Mouse (Mus musculus) cerebellum, adult 2 months (tissue): ENCODE measurements around the gene Macf1. TPM values are rescaled to one million over a fixed set of nuclear protein-coding genes. Genes with fewer than 3 reads are reported as not detected.

ENCODE experiments used
- DNase-seq, 2 experiments: peaks; one replicate each; pipeline ENCODE4 v3.0.0; 2021
- H3K27ac ChIP-seq: fragments of 200-500 bp; 2 replicates; pipeline ENCODE4 v1.5.1; 2012; ENCODE audit warnings: low read length, control low read depth, inconsistent platforms; ENCODE audit not compliant: insufficient read depth
- H3K27me3 ChIP-seq: fragments of 200-500 bp; 2 replicates; pipeline ENCODE4 v1.6.1; 2012; ENCODE audit warnings: inconsistent platforms, mild to moderate bottlenecking, low read length, moderate library complexity; ENCODE audit not compliant: control insufficient read depth, insufficient read depth
- H3K4me1 ChIP-seq: fragments of 200-500 bp; 2 replicates; pipeline ENCODE4 v1.6.1; 2011; ENCODE audit warnings: low read length; ENCODE audit not compliant: control insufficient read depth, insufficient read depth
- H3K4me3 ChIP-seq: fragments of 200-500 bp; replicated peaks from 2 replicates; pipeline ENCODE3; 2011; ENCODE audit warnings: mild to moderate bottlenecking, low read depth, low read length, control low read depth; ENCODE audit not compliant: insufficient read depth
- CTCF ChIP-seq: fragments of 200-500 bp; IDR thresholded peaks from 2 replicates; pipeline ENCODE4 v1.5.1; 2011; ENCODE audit warnings: low read depth, mild to moderate bottlenecking, control low read depth, low read length, moderate library complexity, borderline replicate concordance; ENCODE audit not compliant: insufficient read depth
- POLR2A ChIP-seq: fragments of 200-500 bp; IDR thresholded peaks from 2 replicates; pipeline ENCODE4 v1.6.1; 2011; ENCODE audit warnings: low read length, control low read depth, borderline replicate concordance; ENCODE audit not compliant: insufficient read depth
- WGBS: fragments of 180-500 bp; shearing (Covaris S2); methylation state at CpG from one replicate; pipeline ENCODE4 v1.1.7; 2018; 5-methylcytosine and 5-hydroxymethylcytosine counted together
- polyA plus RNA-seq: library from polyadenylated mRNA; depleted of rRNA; stranded (reverse); fragments of >200 nt; gene quantifications from 2 replicates; pipeline ENCODE4 v1.2.3, GENCODE M21; 2012

The Macf1 gene
- polyA plus RNA-seq, 1 experiment, result 193 TPM

- peaks cover 9% of the 10 kb centered on the region; the same call in 1 of the 2 replicates for H3K4me1 ChIP-seq
- no peak overlapping the region for H3K27ac ChIP-seq
- no peak overlapping the region for H3K4me3 ChIP-seq
- DNase-seq, result no peak
- TF ChIP-seq CTCF, result no peak
- TF ChIP-seq POLR2A, result no peak
- 76% methylated on average over 5 of the region's 5 CpGs for WGBS
- no peaks in the 10 kb centered on the region for H3K27me3 ChIP-seq
Measured at GRCm38 (mm10) chr4:123427900-123428684, 256.1 kb downstream of the Macf1 start.

- WGBS, result 83% methylated on average over 9 of the region's 9 CpGs
- no peak for DNase-seq
- TF ChIP-seq CTCF (no peak), POLR2A (no peak)
- Histone ChIP-seq H3K4me1 (peaks cover 6% of the 10 kb centered on the region; the same call in 1 of the 2 replicates), H3K4me3 (no peak overlapping the region), H3K27me3 (no peaks in the 10 kb centered on the region), H3K27ac (no peak overlapping the region)
Measured at GRCm38 (mm10) chr4:123427271-123427899, 256.8 kb downstream of the Macf1 start.

- 56% methylated on average over 10 of the region's 10 CpGs for WGBS
- Histone ChIP-seq H3K4me1 (peaks cover 4% of the 10 kb centered on the region; the same call in 1 of the 2 replicates), H3K4me3 (no peak overlapping the region), H3K27me3 (no peaks in the 10 kb centered on the region), H3K27ac (no peak overlapping the region)
- TF ChIP-seq POLR2A (no peak), CTCF (no peak)
- peak in 1 of 2 experiments; percentile 26 for DNase-seq
Measured at GRCm38 (mm10) chr4:123426429-123427080, 257.6 kb downstream of the Macf1 start.

- 72% methylated on average over 1 of the region's 1 CpGs for WGBS
- TF ChIP-seq CTCF (no peak), POLR2A (no peak)
- H3K4me1 ChIP-seq, result peaks cover 4% of the 10 kb centered on the region; the same call in 1 of the 2 replicates
- H3K4me3 ChIP-seq, result no peak overlapping the region
- H3K27me3 ChIP-seq, result no peaks in the 10 kb centered on the region
- no peak for DNase-seq
- H3K27ac ChIP-seq, result no peak overlapping the region
Measured at GRCm38 (mm10) chr4:123425672-123426272, 258.4 kb downstream of the Macf1 start.

GRCm38 (mm10) chr4:123424050-123424449 is 260.1 kb downstream of the Macf1 start:
- Histone ChIP-seq H3K4me1 (peaks cover 4% of the 10 kb centered on the region; the same call in 1 of the 2 replicates), H3K27me3 (no peaks in the 10 kb centered on the region), H3K27ac (no peak overlapping the region), H3K4me3 (no peak overlapping the region)
- no peak for DNase-seq
- TF ChIP-seq POLR2A, result no peak
- no peak for TF ChIP-seq CTCF
- WGBS, result 46% methylated on average over 2 of the region's 2 CpGs

- H3K27ac ChIP-seq, result no peak overlapping the region
- H3K4me1 ChIP-seq, result peaks cover 4% of the 10 kb centered on the region; the same call in 1 of the 2 replicates
- H3K4me3 ChIP-seq, result no peak overlapping the region
- H3K27me3 ChIP-seq, result no peaks in the 10 kb centered on the region
- DNase-seq, result no peak
- TF ChIP-seq CTCF, result no peak
- no peak for TF ChIP-seq POLR2A
- WGBS, result 42% methylated on average over 6 of the region's 6 CpGs
Measured at GRCm38 (mm10) chr4:123422828-123423227, 261.3 kb downstream of the Macf1 start.

GRCm38 (mm10) chr4:123418032-123418431 is 266.1 kb downstream of the Macf1 start:
- no peak for DNase-seq
- H3K4me1 ChIP-seq, result no peaks in the 10 kb centered on the region; the same call in 1 of the 2 replicates
- TF ChIP-seq CTCF (no peak), POLR2A (no peak)
- no peaks in the 10 kb centered on the region for H3K27me3 ChIP-seq
- H3K27ac ChIP-seq, result no peak overlapping the region
- WGBS, result 98% methylated on average over 3 of the region's 3 CpGs
- H3K4me3 ChIP-seq, result no peak overlapping the region
